Mouse (Mus musculus): ENCODE measurements around the gene Trp53tg5. TPM values are rescaled to one million over a fixed set of nuclear protein-coding genes. Genes with fewer than 3 reads are reported as not detected.

Gene Trp53tg5
- polyA plus RNA-seq (2016; fragmentation: Nextera tagmentation; extraction: Ambion mirVana): not detected in 2 replicates

DNA sequence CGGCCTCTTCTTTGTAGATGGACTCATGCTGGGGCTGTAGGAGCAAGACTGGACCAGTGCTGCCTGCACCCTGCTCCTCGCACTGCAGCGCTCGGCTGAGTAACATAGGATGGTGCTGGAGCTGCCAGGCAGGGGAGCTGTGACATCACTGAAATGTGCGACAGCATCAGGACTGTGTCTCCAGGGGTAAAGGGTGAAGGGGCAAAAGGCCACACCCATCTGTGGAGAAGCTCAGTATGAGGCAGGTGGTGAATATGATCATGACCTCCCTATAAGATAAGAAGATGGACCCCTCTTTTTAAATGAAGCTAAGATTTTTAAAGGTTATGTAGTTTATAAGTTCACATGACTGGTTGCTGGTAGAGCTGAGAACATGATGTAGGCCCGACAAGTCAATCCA is at the start of gene Trp53tg5:
Gene Trp53tg5 (minus strand): TSS at position 101 of the 400 bp plus-strand sequence.
- Histone ChIP-seq H3K36me3 (peaks cover 21% of the 10 kb centered on the region), H3K4me1 (no peaks in the 10 kb centered on the region), H3K27ac (replicated peaks) (no peak within 1 kb of the TSS), H3K27me3 (ENCODE audit: low read depth, poor library complexity, severe bottlenecking) (no peaks in the 10 kb centered on the region), H3K4me3 (no peak within 1 kb of the TSS), H3K9me3 (replicated peaks) (no peaks in the 10 kb centered on the region)
- DNase-seq (ENCODE audit: low spot score): no peak
- WGBS: 83% methylated on average over 6 of the region's 6 CpGs

GRCm38 (mm10) chr2:164522280-164522679 is 48.8 kb upstream of the Trp53tg5 start:
- 0 out of 2 replicates have a peak, but pooled peaks cover 7% of the 10 kb centered on the region for H3K4me1 ChIP-seq
- no peaks in the 10 kb centered on the region for H3K36me3 ChIP-seq
- DNase-seq (ENCODE audit: low spot score): no peak
- H3K9me3 ChIP-seq (replicated peaks): peaks cover 12% of the 10 kb centered on the region
- H3K4me3 ChIP-seq: no peak overlapping the region
- 26% methylated on average over 8 of the region's 8 CpGs for WGBS
- H3K27ac ChIP-seq (replicated peaks): no peak overlapping the region
- no peaks in the 10 kb centered on the region for H3K27me3 ChIP-seq (ENCODE audit: low read depth, poor library complexity, severe bottlenecking)

DNA sequence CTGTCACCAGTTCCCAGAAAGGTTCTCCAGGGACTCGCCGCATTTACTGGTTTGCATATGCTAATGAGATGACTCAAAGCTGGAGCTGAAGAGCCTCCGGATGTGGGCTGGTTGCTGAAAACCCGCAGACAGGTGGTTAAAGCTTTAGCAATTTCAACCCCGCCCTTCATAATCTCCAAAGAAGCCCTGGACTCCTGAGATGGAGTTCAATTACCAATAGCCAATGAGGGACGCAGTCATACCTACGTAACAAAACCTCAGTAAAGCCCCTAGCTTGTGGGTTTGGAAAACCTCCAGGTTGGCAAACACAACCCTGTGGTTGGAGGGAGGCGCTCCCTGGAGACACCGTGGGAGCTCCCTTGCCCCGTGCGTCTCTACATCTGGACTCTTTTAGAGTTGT is 48.3 kb upstream of the Trp53tg5 start:
- 18% methylated on average over 11 of the region's 11 CpGs for WGBS
- Histone ChIP-seq H3K27me3 (ENCODE audit: low read depth, poor library complexity, severe bottlenecking) (no peaks in the 10 kb centered on the region), H3K36me3 (no peaks in the 10 kb centered on the region), H3K9me3 (replicated peaks) (peaks cover 7% of the 10 kb centered on the region), H3K27ac (replicated peaks) (no peak overlapping the region), H3K4me1 (0 out of 2 replicates have a peak, but pooled peaks cover 7% of the 10 kb centered on the region), H3K4me3 (no peak overlapping the region)
- DNase-seq (ENCODE audit: low spot score): no peak

- H3K9me3 ChIP-seq (replicated peaks): no peaks in the 10 kb centered on the region
- H3K4me3 ChIP-seq: no peak overlapping the region
- H3K36me3 ChIP-seq: no peaks in the 10 kb centered on the region
- WGBS: 10% methylated on average over 3 of the region's 3 CpGs
- H3K27me3 ChIP-seq (ENCODE audit: low read depth, poor library complexity, severe bottlenecking): no peaks in the 10 kb centered on the region
- H3K27ac ChIP-seq (replicated peaks): no peak overlapping the region
- H3K4me1 ChIP-seq: 0 out of 2 replicates have a peak, but pooled peaks cover 7% of the 10 kb centered on the region
- peak; percentile 52 for DNase-seq (ENCODE audit: low spot score)
Observed at GRCm38 (mm10) chr2:164520782-164521181, 47.3 kb upstream of the Trp53tg5 start.

GRCm38 (mm10) chr2:164519171-164519526 is 45.6 kb upstream of the Trp53tg5 start:
- H3K36me3 ChIP-seq: no peaks in the 10 kb centered on the region
- 0 out of 2 replicates have a peak, but pooled peaks cover 7% of the 10 kb centered on the region for H3K4me1 ChIP-seq
- no peaks in the 10 kb centered on the region for H3K9me3 ChIP-seq (replicated peaks)
- H3K4me3 ChIP-seq: no peak overlapping the region
- 81% methylated on average over 6 of the region's 6 CpGs for WGBS
- DNase-seq (ENCODE audit: low spot score): no peak
- H3K27ac ChIP-seq (replicated peaks): no peak overlapping the region
- no peaks in the 10 kb centered on the region for H3K27me3 ChIP-seq (ENCODE audit: low read depth, poor library complexity, severe bottlenecking)

DNA sequence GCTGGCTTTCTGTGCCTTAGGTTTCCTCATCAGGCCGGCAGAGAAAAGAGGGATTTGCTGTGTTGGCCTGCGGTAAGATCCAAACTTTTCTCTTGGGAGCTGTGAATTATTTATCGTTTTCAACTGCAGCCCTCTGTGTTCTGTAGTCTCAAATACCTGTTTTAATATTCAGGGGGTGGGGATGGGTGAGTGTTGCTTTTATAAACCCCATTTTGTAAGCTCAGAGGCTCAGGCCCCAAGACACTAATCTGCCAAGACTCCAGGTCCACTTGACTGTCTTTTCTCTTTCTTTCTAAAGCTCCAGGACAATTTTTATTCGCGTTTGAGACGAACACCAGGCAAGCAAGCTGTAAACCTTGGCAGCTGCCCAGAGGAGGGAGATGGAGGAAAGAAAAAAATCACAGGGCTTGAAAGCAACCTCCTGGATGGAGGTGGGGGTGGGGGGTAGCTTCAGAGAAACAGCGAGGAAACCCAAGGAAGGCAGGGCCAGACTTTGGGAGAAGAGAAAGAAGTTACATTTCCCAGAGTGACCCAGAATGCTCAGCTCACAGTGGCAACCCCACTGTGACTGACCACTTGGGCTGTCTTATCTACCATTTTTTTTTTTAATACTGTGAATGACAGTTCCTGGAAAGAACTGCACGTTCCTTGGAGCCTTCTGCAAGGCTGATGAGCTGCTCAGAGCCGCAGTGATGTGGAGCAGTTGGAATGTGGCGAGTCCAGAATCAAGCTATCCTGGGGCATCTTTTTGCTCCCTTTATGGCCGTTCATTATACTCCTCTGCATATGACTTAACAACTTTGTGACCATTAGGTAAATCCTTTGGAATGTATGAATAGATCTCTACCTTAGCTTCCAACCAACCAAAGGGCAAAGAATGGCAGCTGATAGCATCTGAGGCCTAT is 45.0 kb upstream of the Trp53tg5 start:
- H3K4me3 ChIP-seq: no peak overlapping the region
- no peak overlapping the region for H3K27ac ChIP-seq (replicated peaks)
- H3K4me1 ChIP-seq: 0 out of 2 replicates have a peak, but pooled peaks cover 7% of the 10 kb centered on the region
- H3K27me3 ChIP-seq (ENCODE audit: low read depth, poor library complexity, severe bottlenecking): no peaks in the 10 kb centered on the region
- no peaks in the 10 kb centered on the region for H3K36me3 ChIP-seq
- H3K9me3 ChIP-seq (replicated peaks): no peaks in the 10 kb centered on the region
- no peak for DNase-seq (ENCODE audit: low spot score)
- 72% methylated on average over 11 of the region's 11 CpGs for WGBS

DNA sequence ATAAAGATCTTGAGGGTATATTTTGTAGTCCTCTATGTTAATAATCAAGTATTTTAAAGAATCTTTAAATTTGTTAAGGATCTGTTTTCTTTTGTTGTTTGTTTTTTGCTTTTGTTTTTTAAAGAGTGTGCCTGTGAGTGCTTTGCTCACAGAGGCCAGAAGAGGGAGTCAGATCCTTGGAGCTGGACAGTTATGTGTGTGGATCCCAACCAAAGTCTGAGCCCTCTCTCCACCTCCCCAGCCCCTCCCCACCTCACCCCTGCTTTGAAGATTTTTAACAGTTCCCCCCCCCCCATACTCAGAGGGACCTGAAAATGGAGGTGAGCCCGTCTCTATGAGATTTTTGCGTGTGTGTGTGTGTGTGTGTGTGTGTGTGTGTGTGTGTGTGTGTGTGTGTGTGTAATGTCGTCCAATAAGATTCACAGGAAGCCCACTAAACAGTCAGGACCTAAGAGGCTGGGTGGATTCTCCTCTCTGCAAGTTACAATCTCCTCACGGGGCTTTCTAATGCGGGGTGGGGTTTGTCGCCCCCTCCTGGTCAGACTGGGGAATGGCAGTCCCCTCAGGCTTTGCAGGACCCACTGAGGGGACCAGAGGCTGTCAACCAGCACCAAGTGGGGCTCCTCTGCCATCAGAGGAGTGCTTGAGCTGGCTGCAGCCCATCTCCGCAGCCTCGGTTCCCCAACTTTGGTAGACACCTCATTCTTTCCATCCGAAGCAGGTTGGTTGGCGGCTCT is 44.1 kb upstream of the Trp53tg5 start:
- peak; percentile 60 for DNase-seq (ENCODE audit: low spot score)
- H3K4me3 ChIP-seq: no peak overlapping the region
- H3K27me3 ChIP-seq (ENCODE audit: low read depth, poor library complexity, severe bottlenecking): no peaks in the 10 kb centered on the region
- WGBS: 32% methylated on average over 10 of the region's 10 CpGs
- no peaks in the 10 kb centered on the region for H3K9me3 ChIP-seq (replicated peaks)
- H3K27ac ChIP-seq (replicated peaks): no peak overlapping the region
- no peaks in the 10 kb centered on the region for H3K36me3 ChIP-seq
- H3K4me1 ChIP-seq: 0 out of 2 replicates have a peak, but pooled peaks cover 7% of the 10 kb centered on the region

GRCm38 (mm10) chr2:164516592-164516991 is 43.1 kb upstream of the Trp53tg5 start:
- no peak overlapping the region for H3K4me3 ChIP-seq
- no peak overlapping the region for H3K27ac ChIP-seq (replicated peaks)
- H3K9me3 ChIP-seq (replicated peaks): no peaks in the 10 kb centered on the region
- 93% methylated on average over 11 of the region's 11 CpGs for WGBS
- no peaks in the 10 kb centered on the region for H3K27me3 ChIP-seq (ENCODE audit: low read depth, poor library complexity, severe bottlenecking)
- H3K4me1 ChIP-seq: peaks cover 10% of the 10 kb centered on the region; the same call in 1 of the 2 replicates
- no peak for DNase-seq (ENCODE audit: low spot score)
- H3K36me3 ChIP-seq: no peaks in the 10 kb centered on the region

DNA sequence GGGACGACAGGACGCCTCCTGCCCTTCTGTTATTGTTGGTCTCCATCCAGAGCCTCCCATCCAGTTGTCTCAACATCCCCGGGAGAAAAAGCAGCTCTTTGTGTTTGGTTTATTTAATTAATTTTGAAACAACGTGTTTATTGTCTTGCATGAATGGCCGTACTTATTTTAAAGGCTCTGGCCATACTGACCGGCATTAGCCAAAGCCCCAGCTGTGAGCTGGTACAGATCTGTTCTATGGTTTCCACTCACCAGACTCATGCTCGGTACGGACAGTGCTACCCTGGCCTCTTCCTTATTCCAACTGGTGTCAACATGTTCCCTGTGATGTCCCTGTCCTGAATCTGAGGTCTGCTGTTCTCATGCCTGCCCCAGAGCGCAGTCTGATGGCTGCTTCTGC is 42.4 kb upstream of the Trp53tg5 start:
- WGBS: 89% methylated on average over 9 of the region's 9 CpGs
- H3K27ac ChIP-seq (replicated peaks): no peak overlapping the region
- H3K9me3 ChIP-seq (replicated peaks): no peaks in the 10 kb centered on the region
- no peaks in the 10 kb centered on the region for H3K27me3 ChIP-seq (ENCODE audit: low read depth, poor library complexity, severe bottlenecking)
- no peak overlapping the region for H3K4me3 ChIP-seq
- H3K4me1 ChIP-seq: peaks cover 10% of the 10 kb centered on the region; the same call in 1 of the 2 replicates
- H3K36me3 ChIP-seq: no peaks in the 10 kb centered on the region
- no peak for DNase-seq (ENCODE audit: low spot score)

DNA sequence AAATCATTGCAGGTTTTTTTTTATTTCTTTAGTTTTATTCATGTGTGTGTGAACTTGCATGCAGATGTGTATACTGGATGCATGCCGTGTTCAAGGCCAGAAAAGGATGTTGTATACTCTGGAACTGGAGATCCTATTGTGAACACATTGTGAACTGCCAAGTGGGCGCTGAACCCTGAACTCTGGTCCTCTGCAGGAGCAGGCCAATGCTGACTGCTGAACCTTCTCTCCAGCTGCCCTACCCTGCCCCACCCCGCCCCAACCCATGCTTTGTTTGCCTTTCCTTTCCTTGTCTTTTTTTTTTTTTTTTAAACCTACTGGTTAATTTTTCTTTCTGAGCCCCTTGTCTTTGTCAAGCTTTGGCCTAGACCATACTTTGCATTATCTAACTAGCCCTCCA is 41.4 kb upstream of the Trp53tg5 start:
- H3K4me1 ChIP-seq: peaks cover 7% of the 10 kb centered on the region; the same call in 1 of the 2 replicates
- no peak for DNase-seq (ENCODE audit: low spot score)
- H3K9me3 ChIP-seq (replicated peaks): no peaks in the 10 kb centered on the region
- no peak overlapping the region for H3K4me3 ChIP-seq
- 85% methylated on average over 3 of the region's 3 CpGs for WGBS
- no peaks in the 10 kb centered on the region for H3K36me3 ChIP-seq
- H3K27me3 ChIP-seq (ENCODE audit: low read depth, poor library complexity, severe bottlenecking): no peaks in the 10 kb centered on the region
- H3K27ac ChIP-seq (replicated peaks): no peak overlapping the region

DNA sequence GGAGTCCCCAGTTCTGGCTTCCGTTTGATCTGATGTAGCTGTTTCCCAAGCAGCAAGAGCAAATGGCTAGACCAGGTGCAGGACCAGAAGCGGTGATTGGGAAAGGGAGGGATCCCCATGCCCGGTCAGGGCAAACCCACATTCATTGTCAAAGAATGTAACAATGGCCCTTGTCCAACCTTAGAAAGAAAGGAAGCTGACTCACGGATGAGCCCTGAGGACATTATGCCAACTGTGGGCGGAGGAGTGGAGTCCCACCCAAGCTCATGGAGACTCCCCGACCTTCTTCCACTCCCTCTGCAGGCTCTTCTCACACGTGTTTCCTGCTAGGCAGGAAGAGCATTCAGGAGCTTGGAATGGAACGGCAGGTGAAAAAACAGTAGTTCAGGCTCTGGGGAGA is 39.9 kb upstream of the Trp53tg5 start:
- H3K36me3 ChIP-seq: no peaks in the 10 kb centered on the region
- no peaks in the 10 kb centered on the region for H3K27me3 ChIP-seq (ENCODE audit: low read depth, poor library complexity, severe bottlenecking)
- no peak for DNase-seq (ENCODE audit: low spot score)
- 76% methylated on average over 8 of the region's 8 CpGs for WGBS
- H3K4me1 ChIP-seq: peaks cover 7% of the 10 kb centered on the region; the same call in 1 of the 2 replicates
- no peak overlapping the region for H3K27ac ChIP-seq (replicated peaks)
- H3K9me3 ChIP-seq (replicated peaks): no peaks in the 10 kb centered on the region
- no peak overlapping the region for H3K4me3 ChIP-seq

- no peak overlapping the region for H3K4me3 ChIP-seq
- WGBS: 67% methylated on average over 11 of the region's 14 CpGs
Observed at GRCm38 (mm10) chr2:164512121-164512909, 38.8 kb upstream of the Trp53tg5 start.

More at GRCm38 (mm10) chr2:164512121-164512909, 38.8 kb upstream of the Trp53tg5 start:
- Histone ChIP-seq H3K9me3 (replicated peaks) (no peaks in the 10 kb centered on the region), H3K27ac (replicated peaks) (no peak overlapping the region), H3K27me3 (ENCODE audit: low read depth, poor library complexity, severe bottlenecking) (no peaks in the 10 kb centered on the region), H3K4me1 (peaks cover 7% of the 10 kb centered on the region; the same call in 1 of the 2 replicates), H3K36me3 (peaks cover 6% of the 10 kb centered on the region)
- no peak for DNase-seq (ENCODE audit: low spot score)

All from midbrain, embryonic 10.5 days (tissue).